Mouse (Mus musculus) mature B cell (primary cell): Measurements from ENCODE around the gene Gpam.

Experiments used
- in situ Hi-C: fragments of 300-500 bp; cut with MboI; formaldehyde crosslinking; loops from 2 replicates; pipeline ENCODE4 v1.14.3; 2019

Gene Gpam

DNA sequence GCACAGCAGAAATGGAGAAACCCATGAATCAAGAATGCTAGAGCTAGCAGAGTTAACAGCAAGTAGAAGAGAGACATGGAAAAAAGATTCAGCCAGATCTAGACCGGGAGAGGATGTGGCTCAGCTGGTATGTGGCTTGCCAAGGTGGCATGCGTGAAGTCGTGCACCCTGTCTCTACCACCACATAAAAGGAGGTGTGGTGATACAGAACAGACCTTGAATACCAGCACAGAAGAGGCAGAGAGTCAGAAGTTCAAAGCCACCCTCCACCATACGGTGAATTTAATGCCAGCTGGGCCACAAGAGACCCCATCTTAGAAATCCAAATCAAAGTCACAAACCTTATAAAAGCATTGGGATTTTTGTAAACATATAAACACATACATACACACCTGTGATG lies 25.4 kb downstream of the Gpam start:
- in situ Hi-C loops = no loop called here

DNA sequence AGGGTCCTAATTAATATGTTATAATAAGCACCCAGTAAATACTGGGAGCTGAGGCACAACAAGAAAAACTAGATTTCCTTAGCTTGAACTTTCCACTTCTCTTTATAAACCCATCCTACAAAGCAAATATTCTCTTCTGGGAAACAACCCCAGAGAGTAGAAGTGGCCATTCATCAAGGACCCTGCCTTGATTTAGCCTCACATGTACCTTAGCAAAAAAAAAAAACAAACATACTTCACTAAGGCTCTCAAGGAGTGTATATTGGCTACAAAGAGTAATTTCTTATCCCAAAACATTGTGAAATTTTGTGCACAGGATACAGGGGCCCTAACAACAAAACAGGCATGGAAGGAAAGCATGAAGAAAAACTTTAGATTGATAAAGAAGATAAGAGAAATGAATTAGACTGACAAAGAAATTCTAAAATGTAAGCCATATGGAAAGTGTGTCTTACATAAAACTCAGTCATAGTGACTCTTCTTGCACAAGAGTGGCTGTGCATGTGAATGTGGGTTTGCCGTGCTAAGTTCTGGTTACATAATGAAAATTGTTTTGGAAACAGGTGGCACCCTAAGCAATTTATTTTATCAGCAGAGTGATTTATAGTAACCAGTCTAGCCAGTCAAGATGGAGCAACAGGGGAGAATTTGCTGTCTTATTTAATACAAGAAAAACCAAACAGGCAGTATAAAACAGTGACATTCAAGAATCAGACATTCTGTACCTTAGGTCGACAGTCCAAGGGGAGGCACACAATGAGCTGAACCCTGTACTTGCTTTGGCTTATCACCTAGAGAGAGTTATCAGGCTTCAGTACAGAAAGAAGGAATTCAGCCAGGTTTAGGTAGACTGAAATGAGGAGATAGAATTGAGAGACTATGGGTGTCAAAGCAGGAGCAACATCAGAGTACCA lies 26.6 kb downstream of the Gpam start:
- in situ Hi-C loops = no loop called here

DNA sequence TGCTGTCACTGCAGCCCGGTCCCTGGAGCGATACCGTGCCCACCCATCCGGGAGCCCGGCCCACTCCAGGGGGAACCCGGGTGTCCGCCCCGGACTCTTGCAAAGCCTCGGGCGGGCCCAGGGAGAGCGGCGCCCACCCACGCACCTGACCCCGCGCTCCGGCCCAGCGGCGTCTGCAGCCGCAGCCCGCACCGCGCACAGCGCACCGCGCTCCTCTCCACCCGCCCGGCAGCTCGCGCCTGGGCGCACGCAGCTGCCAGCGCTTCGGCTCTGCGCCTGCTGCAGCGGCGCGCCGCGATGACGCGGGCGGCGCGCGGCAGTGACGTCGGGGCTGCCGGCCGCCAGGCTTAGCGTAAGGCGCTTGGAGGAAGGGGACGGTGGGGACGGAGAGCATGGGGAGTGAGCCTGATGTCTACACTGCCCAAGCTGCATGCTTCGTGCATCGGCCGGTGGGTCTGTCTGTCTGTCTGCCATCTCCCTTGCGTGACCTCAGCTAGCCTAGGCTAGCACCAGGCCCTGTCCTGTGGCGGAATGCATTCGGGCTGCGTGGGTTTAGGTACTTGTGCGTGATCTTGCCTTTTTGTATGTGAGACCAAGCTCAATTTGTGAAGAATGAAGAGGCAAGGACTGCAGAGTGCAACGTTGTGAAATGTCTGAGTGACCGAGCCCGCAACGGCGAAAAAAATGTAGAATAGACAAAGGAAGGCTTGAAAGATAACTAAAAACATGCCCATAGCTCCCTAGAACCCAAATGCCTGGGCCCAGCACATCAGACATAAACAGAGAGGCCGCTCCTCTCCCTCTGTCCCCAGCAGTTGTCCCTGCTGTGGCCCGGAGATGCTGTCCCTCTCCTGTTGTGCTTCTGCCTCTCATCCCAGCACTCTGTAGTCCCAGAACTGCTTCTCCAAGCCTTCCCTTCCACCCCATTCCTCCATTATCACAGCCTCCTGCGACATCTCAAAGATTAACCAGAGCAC lies 27.6 kb downstream of the Gpam start:
- in situ Hi-C loops = loop anchor here (25.0 kb wide), 1 partner anchor 1712 kb away; the partner anchor contains the start of gene Smndc1

DNA sequence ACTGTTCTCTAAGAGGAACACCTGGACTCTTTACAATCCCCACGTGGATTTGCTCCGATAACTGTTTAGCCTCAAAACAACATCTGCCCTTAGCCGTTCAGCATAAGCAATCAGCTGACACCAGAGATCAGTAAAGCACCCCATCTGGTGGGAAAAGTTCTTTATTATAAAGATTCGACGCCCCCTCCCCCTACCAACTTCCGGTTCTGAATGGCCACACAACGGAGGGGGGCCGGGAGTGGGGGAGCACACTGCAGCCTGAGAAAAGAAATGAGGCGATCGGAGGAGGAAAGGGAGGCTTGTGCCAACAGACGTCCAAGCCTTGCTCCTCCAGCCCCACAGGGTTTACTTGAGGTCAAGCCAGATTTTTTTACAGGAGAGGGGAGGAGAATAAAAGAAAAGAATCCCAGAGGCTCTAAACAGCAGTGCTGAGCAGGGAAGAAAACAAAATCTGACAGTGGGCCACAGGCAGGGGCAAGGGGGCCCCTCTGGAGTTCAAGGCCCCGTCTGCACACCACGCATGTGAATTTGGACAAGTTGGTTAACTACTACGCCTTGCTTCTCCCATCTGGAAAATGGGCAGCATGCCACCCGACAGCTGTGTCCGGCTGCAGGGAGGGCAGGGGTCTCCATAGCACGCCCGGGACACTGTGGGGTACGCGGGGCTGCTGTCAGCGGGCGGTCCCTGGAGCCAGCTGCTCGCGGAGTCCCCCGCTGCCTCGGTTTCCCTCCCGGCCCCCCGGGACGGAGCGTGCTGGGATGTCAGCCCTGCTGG lies 28.4 kb downstream of the Gpam start:
- in situ Hi-C loops = loop anchor here (25.0 kb wide), 1 partner anchor 1711 kb away; the partner anchor contains the start of gene Smndc1

DNA sequence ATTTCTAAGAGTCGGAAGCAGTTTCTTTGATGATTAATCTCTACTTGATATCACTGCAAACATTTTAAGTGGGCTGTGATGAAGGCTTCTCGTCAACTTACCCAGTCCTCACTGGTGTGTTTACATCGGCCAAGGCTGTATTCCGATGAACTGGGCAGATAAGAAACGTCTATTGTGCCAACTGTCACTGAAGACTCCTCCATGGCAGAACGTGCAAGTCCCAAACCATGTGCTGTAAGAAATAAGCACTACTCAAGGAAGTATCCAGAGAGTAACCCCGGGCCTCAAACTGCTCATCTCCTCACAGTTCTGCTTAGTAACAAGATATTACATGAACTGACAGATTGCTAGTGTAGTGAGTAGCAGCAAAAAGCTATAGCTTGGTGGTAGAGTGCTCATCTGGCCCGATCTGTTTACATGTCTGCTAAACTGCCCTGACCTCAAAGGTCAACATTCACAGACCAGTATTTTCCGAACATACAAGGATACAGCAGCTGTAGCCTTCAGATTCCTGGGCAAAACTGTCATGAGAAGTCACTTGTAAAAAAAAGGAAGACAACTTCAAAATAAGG lies 29.6 kb downstream of the Gpam start:
- in situ Hi-C loops = loop anchor here (25.0 kb wide), 1 partner anchor 1710 kb away; the partner anchor contains the start of gene Smndc1

DNA sequence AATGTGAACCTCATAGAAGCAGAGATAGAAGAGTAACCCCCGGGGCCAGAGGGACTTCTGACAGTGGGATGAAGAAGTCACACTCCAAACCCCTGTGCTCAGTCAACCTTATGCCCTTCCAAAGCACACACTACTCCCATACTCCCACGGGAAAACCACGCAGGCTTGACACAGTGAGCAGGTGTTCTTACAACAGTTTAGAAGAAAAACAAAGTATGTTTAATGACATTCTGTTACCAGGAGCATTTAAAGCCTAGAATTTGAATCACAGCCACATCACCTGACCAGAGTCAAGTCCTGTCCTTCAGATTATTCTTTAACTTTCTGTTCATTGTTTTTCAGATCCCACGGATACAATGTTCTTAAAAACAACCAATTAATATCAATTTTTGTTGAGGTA lies 30.4 kb downstream of the Gpam start:
- in situ Hi-C loops = loop anchor here (25.0 kb wide), 1 partner anchor 1709 kb away; the partner anchor contains the start of gene Smndc1

- in situ Hi-C loops = loop anchor here (25.0 kb wide), 1 partner anchor 1708 kb away; the partner anchor contains the start of gene Smndc1
Measured at GRCm38 (mm10) chr19:55095547-55095946, 31.5 kb downstream of the Gpam start.

DNA sequence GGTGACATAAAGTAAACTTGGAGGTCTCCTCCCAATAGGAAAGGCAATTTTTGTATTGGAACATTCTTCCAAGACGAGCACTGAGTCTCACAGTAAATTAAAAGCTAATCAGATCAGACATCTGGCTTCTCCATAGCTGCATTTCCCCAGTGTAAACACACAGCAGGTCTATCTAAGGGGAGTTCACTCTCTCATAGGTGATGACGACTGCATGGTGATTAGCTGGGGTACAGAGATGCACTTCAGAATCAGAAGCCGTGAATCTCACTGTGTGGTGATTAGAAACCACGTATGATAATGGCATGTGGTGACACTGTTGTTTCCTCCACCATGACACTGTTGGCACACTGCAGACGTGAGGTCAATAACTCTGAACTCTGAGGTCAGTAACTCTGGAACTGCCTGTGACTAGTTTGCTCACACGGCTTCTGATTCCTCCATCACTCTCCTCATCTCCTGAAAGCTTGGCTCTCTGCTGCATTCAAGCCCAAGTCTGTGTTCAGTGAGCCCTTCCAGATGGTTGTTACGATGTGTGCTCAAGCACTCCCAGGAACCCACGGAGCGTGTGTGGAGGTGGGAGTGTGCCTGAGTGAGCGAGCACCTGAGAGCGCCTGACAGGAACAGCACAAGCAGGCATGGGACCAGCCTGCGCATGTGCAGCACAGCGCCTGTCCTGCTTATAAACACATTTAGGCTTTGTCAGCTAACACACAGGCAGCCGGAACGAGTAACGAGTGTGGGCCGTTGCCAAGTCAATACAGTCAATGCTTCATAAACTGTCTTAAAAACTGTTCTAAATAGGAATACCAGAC lies 35.2 kb downstream of the Gpam start:
- in situ Hi-C loops = loop anchor here (25.0 kb wide), 1 partner anchor 1705 kb away; the partner anchor contains the start of gene Smndc1

DNA sequence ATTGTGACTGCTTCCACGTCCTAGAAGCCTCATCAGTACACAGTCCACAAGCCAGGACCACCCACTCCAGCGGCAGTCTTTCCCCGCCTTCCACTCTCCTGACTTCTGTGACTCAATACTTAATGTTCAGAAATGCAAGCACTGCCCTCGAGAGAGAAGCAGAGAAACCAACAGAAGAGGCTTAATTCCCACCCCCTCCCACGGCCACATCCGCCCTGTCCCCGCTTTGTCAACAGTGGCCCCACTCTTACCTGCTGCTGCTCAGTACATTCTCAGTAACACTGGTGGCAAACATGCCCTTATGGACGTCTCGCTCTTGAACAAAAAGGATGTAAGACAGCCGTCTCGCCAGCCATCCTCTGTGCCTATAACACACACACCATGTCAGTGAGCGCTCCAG lies 36.2 kb downstream of the Gpam start:
- in situ Hi-C loops = loop anchor here (25.0 kb wide), 1 partner anchor 1704 kb away; the partner anchor contains the start of gene Smndc1

- in situ Hi-C loops = loop anchor here (25.0 kb wide), 1 partner anchor 1703 kb away; the partner anchor contains the start of gene Smndc1
Measured at GRCm38 (mm10) chr19:55090142-55090541, 36.9 kb downstream of the Gpam start.

GRCm38 (mm10) chr19:55087776-55088175 lies 39.3 kb downstream of the Gpam start:
- in situ Hi-C loops = loop anchor here (25.0 kb wide), 1 partner anchor 1700 kb away; the partner anchor contains the start of gene Smndc1

DNA sequence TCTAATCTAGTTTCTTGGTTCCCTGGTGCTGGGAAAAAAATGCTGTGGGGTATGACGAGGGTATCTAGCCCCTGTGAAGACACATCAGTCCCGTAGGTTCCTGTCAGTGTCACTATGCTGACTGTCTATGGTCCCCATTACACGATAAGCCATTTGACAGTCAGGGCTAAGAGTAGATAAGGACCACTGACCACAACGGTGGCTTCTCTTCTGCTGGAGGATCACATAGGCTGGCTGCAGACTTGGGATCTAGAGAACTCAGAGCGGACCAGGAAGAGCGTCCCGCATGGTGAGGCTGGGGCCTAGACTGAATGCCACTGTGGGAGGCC lies 41.2 kb downstream of the Gpam start:
- in situ Hi-C loops = loop anchor here (25.0 kb wide), 1 partner anchor 1699 kb away; the partner anchor contains the start of gene Smndc1

GRCm38 (mm10) chr19:55084971-55085856 lies 41.8 kb downstream of the Gpam start:
- in situ Hi-C loops = loop anchor here (25.0 kb wide), 1 partner anchor 1698 kb away; the partner anchor contains the start of gene Smndc1

GRCm38 (mm10) chr19:55076822-55077221 lies 50.2 kb downstream of the Gpam start:
- in situ Hi-C loops = loop anchor here (25.0 kb wide), 1 partner anchor 1690 kb away; the partner anchor contains the start of gene Smndc1

DNA sequence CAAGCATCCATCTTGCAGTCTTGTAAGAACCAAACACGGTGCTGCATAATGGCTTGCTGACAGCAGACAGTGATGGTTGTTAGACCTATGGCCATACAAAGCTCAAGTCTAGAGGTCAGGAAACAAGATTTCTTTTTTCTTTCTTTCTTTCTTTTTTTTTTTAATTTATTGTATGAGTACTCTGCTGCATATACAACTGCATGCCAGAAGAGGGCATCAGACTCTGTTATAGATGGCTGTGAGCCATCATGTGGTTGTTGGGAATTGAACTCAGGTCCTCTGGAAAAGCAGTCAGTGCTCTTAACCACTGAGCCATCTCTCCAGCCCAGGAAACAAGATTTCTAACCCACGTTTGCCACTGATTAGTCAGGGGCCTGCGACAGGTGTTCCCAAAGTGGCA lies 54.0 kb downstream of the Gpam start:
- in situ Hi-C loops = loop anchor here (25.0 kb wide), 2 partner anchors 1036 to 1311 kb away; partner anchors contain the start of gene Adra2a

DNA sequence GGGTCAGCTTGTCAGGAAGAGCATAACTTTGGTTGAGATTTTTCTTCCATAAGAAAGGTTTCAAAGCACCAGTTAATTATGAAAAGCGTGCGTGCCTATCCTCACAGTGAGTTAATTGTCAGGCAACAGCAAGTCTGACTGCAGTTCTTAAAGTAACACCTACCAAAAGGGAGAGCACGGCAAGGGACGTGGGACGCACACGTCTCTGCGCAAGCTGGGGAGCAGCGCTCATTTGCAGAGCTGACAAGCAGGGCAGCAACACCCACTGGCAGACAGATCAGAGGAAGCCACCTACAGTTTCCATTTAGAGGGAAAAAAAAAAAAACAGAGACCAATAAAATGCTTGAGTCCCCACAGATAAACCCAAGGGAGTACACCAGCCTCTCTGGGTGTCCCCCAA lies 58.0 kb downstream of the Gpam start:
- in situ Hi-C loops = loop anchor here (25.0 kb wide), 2 partner anchors 1032 to 1307 kb away; partner anchors contain the start of gene Adra2a

- in situ Hi-C loops = loop anchor here (25.0 kb wide), 2 partner anchors 1026 to 1301 kb away; partner anchors contain the start of gene Adra2a
Measured at GRCm38 (mm10) chr19:55063272-55063671, 63.8 kb downstream of the Gpam start.

- in situ Hi-C loops = loop anchor here (25.0 kb wide), 2 partner anchors 1025 to 1300 kb away; partner anchors contain the start of gene Adra2a
Measured at GRCm38 (mm10) chr19:55062501-55062900, 64.5 kb downstream of the Gpam start.
